Mouse (Mus musculus): ENCODE results near the gene Kcnmb4.

DNA sequence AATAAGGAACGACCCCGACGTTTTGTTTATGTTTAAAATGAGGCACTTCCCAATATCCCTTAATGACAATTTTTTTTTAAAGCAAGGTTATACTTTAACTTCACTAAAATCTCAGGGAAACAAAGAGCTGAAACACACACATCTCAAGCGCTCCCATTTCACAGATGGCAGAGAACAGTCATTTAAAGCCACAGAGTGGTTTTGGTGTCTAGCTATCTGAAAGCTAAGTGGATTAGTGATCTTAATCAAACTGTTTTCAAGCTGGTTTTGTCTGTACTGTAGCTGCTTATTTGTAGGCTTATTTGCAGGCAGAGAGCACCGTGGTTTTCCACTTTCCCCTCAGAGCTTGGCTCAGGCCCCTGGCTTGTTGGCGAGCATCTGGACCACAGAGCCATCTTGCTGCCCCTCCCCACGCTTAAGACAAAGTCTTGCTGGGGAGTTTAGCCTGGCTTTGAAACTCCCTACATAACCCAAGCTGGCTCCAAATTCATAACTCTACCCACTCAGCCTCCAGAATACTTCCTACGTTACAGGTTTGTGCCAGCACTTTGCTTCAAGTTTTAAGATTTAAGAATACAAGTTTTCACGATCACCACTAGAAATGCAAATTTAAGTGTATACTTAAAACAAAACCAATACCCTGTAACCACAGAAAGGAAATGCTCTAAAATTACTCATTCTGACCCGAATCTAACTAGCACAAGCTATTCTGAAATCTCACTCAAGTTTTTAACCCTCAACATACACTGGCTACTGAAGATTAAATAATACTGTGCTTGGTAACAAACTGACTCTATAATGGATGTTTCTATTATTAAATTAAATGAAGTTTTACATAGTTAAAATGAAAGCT lies 13.4 kb upstream of the Kcnmb4 start:
- TF ChIP-seq MAFK (IDR thresholded peaks at IDR 0.05; ENCODE audit: insufficient read depth, low read depth, low read length) (no peak), ZNF384 (IDR thresholded peaks at IDR 0.05; ENCODE audit: low read depth, low read length) (no peak)

Measured in ES-E14 (cell line).